Mouse (Mus musculus) embryo, embryonic 11 days (tissue): Measurements from ENCODE around the gene Sox3.
A peak's percentile ranks its signal among the peaks of the same experiment; 100 is the strongest.

Source experiments
- DNase-seq: peaks from one replicate; pipeline ENCODE4 v3.0.0-alpha.2; 2015

Gene Sox3

DNA sequence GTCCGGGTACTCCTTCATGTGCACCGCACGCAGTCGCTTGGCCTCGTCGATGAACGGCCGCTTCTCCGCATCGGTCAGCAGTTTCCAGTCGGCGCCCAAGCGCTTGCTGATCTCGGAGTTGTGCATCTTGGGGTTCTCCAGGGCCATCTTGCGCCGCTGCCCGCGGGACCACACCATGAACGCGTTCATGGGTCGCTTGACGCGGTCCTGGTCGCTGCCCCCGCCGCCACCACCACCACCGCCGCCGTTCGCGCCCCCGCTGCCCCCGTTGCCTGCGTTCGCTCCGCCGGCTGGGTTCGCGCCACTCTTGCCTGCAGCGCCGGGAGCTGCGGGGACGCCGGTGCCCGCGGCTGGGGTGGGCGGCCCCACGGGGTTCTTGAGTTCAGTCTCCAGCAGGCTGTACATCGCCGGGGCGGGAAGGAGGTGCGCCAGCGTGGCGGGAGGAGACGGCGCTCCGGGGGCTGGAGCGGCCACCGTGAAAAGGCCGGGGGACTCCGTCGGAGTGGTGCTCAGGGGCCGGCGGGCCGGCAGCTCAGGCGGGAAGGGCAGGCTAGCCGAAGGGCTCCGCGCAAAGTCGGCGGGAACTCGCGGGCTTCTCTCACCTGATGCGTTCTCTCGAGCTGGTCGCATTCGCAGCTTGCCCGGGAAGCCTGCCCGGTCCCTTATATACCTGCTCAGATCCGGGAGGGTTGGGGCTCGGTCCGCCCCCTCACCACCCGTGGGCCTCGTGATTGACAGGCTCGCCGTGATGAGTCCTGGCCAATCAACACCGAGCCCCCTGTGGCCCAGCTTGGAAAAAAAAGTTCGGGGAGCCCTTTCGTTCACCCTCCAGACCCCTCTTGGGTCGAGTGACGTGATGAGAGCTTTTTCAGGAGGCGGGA lies at the start of gene Sox3:
Gene Sox3, minus strand, starts transcription at position 630 of the 881 bp plus-strand sequence.
- DNase-seq = peak; percentile 75

DNA sequence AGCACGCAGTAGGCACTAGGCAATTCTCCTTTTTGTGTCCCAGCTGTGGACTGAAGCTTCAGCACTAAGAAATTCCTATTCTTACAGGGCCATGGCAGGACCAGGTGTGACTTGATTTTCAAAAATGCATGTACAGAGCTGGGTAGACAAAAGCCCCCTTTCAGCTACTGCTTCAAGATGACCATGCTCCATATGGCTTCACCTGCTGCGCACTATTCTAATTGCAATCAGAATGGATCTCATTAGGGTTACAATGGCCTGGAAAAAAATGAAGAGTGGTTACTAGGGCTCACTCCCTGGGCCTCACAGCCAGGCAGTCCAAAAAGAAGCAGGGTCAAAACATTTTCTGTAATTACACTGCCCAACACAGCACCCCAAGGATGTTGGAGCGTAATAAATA lies 47.0 kb upstream of the Sox3 start:
- DNase-seq = no peak

DNA sequence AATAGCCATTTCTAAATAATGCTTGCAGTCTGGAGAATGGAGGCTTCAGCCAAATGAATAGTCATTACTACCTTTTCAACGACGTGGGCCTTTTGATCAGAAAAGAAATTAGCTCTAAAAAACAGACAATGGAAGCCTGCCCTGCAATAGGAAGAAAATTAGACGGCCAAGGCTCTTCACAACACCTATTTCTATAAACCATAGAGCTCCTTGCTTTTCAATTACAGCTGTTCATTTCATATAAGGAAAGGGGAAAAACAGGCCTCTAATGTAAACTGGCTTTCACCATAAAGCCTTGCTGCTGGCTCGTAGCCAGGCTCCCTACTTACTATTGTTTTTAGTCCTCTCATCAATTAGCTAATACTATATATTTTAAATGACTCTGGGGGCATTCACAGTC lies 6.3 kb upstream of the Sox3 start:
- no peak for DNase-seq

DNA sequence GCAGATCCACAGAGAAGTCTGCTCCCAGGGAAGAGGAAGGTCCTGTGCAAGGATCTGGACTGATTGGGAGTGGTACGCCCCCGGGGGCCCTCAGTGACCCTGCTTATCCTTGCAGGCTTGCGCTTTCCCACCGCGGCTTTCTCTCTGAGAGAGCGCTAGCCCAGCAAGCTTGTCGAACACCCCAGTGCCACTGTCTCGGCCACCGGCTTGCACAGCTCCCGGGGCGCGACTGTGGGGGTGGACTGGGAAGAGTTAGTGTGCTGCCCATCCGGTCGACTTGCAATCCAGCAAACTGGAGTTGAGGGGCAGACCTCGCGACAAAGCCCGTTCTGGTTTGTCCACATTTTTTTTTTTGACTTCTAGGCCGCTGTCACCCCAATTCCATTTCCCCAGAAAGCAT lies 5.4 kb upstream of the Sox3 start:
- peak; percentile 43 for DNase-seq

DNA sequence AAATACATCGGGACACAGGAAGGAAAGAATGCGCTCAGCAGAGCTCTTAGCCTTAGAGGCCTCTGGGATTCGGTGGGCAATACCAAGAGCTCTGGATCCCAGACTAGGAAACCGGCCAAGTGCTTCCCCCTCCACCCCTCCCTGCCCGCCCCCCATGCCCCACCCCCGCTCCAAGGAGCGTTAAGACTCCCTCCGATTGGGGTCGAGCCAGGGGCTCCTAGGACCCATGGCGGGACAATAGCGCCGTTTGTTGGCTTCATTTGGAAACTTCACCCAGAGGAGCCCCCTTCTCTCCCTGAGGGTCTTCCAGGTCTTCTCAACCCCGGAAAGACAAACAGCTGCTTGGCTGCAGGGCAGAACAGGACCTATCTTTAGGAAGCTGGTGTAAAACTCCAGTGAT lies 3.1 kb upstream of the Sox3 start:
- DNase-seq = peak; percentile 48

DNA sequence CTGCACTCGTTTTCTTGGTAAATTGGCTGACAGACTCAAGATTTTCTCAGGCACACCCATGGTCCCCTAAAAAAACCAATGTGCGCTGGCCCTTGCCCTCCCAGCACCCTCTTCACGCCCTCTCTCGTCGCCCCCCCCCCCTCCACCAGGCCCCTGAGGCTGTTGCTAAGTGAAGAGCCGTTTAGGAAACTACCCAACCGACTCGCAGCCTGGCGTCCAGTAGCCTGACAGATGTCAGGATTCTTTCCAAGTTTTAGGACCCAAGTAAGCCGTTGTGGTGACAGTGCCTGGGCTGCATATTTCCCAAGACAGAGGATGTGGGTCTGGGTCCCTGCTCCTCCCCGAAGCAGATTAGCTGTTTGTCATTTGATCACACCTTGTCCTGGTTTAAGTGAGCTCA lies 2.2 kb upstream of the Sox3 start:
- DNase-seq = no peak

DNA sequence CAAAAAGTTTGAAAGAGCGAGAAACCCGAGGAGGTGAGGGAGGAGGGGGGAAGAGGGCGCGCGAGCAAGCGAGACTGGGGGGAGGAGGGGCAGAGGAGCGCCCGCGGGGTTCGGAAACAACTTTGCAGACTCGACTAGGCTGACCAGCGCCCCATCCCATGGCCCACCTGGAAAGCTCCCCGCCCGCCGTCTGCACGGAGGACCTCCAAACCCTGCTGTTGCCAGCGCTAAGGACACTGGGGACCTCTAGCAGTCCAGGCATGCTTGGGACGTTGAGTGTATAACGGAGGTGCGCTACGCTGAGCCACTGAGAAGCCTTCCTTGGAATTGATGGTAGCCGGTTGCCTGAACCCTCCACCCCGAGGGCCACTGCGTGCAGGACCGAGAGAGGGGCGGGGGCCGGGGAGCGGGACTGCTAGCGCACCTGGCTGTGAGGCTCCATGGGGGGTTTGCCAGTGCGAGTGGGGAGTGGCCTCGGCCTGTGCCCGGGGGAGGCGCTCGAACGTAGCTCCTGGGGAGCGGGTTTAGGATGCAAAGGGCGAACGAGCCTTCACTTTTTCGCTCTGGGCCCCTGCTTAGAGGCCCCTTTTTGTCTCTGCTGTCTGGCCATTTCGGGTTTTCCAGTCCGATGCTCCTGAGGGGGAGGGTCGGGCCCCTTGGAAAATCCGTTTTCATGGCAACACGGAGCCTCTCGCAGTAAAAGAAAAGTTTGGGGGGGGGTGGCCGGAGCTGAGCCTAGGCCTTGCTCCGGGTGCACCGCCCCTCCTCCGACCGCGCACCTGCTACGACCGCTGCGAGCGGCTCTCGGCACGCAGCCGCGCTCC lies 702 bp upstream of the Sox3 start:
- peak; percentile 62 for DNase-seq

DNA sequence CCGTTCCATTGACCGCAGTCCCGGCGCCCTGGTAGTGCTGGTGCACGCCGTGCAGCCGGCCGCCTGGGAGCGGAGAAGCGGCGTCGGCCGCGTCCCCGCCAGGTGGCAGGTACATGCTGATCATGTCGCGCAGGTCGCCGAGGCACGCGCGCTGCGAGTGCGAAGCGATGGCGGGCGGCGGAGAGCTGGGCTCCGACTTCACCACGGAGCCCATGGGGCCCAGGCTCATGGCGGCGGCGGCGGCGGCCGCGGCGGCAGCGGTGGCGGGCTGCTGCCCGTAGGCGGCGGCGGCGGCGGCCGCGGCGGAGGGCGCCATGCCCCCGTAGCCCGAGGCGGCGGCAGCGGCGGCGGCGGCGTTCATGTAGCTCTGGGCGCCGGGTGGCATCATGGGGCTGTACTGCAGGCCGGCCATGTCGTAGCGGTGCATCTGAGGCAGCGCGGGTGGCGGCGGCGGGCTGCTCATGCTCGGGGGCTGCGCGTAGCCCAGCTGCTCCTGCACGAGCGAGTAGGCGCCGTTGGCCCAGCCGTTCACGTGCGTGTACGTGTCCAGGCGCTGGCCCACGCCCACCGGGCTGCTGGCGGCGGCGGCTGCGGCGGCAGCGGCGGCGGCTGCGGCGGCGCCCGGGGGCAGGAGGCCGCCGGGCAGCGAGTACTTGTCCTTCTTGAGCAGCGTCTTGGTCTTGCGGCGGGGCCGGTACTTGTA lies 981 bp downstream of the Sox3 start:
- DNase-seq = peak; percentile 56

DNA sequence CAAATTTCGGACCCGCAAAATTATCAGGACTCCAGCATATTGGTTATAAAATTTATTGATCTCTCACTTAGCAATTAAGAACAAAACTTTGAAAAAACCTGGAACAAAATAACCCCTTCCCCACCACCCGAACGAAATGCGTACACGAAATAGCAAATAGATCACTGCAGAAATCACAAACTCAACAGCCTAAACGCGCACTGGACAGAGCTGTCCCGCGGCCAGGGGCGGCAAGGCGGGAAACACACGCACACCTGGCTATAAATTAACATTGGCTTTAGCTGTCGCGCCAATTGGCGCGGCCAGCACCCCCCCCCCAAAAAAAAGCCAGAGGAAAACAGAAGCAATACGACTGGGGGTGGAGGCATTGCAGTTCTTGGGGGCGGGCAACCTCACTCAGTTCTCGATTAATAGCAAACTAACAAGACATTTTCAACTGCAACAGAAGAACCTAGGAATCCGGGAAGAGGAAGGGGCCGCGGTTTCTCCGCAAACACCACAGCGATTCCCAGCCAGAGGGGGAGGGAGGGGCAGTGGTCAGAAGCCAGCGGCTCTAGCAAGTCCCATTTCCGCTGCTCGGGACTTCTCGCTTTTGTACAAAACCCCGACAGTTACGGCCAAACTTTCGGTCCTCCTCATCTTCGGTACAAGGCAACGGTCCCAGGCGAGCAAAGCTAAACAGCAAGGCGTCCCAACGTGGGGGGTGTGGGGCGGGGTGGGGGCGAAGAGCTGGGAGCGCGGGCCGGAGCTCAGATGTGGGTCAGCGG lies 1.7 kb downstream of the Sox3 start:
- peak; percentile 27 for DNase-seq

DNA sequence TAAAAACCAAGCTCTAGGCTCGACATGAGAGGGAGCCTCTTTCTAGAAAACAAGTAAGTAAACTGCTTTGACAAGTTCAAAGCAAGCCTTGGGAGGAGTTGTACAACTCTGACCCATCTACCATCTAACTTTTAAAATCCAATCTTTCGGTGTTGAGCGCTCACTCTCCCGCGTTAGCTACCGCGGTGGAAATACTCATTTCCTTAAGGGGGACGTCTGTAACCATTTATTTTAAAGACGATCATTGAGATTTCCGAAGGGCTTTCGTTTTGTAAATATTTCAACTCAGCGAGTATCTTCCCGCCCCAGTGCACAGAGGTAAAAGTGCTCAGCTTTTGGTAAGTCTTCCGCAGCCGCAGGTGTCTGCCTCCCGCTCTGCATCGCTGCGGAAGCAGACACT lies 2.6 kb downstream of the Sox3 start:
- no peak for DNase-seq

DNA sequence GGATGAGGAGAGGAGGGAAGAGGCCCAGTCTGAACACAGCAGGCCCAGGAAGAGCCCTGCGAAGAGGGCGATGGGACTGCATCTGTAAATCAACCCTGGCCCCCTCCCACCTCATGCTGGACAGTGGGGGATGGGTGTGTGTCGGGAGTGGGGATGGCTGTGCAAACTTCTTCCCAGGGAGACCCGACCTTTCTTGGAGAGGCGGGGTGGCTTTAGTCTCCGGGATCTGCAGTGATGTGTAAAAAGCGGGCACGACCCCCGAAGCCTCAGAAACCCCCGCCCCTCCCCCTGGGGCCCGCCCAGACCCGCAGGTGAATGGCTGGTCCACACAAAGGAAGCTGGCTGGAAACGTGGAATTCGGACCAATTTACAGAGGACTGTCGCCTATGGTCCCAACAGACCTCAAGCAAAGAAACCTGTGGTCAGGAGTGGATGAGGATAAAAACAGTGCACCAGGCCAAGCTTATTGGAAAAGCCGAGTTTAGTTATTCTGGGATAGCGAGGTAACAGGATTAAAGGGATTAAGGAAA lies 3.2 kb downstream of the Sox3 start:
- DNase-seq = peak; percentile 42
